Mouse (Mus musculus) intestine, embryonic 16.5 days (tissue): Measurements from ENCODE around the gene Tmem184a. TPM values are rescaled to one million over a fixed set of nuclear protein-coding genes. Genes with fewer than 3 reads are reported as not detected.

Source experiments
- ATAC-seq: fragments of 200-750 bp; cut with Nextera tagmentation; 2 replicates; pipeline ENCODE4 v1.8.0; 2017; ENCODE audit warnings: moderate TSS enrichment, moderate library complexity
- H3K27ac ChIP-seq: fragments of 300-500 bp; sonication (generic); 2 replicates; pipeline ENCODE4 v1.5.1; 2014; ENCODE audit warnings: mild to moderate bottlenecking, low read length
- H3K27me3 ChIP-seq: fragments of 300-500 bp; sonication (generic); replicated peaks from 2 replicates; pipeline ENCODE4 v1.6.1; 2014; ENCODE audit warnings: low read length, control low read depth, mixed read lengths; ENCODE audit not compliant: control insufficient read depth, insufficient read depth
- H3K36me3 ChIP-seq: fragments of 300-500 bp; sonication (generic); 2 replicates; pipeline ENCODE4 v1.6.1; 2014; ENCODE audit warnings: low read length, control low read depth; ENCODE audit not compliant: control insufficient read depth, insufficient read depth
- H3K4me1 ChIP-seq: fragments of 300-500 bp; sonication (generic); 2 replicates; pipeline ENCODE4 v1.6.1; 2014; ENCODE audit warnings: low read length, control low read depth, mixed read lengths; ENCODE audit not compliant: control insufficient read depth, insufficient read depth
- H3K4me2 ChIP-seq: fragments of 300-500 bp; sonication (generic); 2 replicates; pipeline ENCODE4 v1.6.1; 2014; ENCODE audit warnings: low read depth, low read length, control low read depth
- H3K4me3 ChIP-seq: fragments of 300-500 bp; sonication (generic); 2 replicates; pipeline ENCODE4 v1.5.1; 2014; ENCODE audit warnings: mild to moderate bottlenecking, low read length
- H3K9ac ChIP-seq: fragments of 300-500 bp; sonication (generic); 2 replicates; pipeline ENCODE4 v1.6.1; 2014; ENCODE audit warnings: low read depth, low read length
- H3K9me3 ChIP-seq: fragments of 300-500 bp; sonication (generic); 2 replicates; pipeline ENCODE4 v1.6.1; 2016; ENCODE audit warnings: low read length, control low read depth; ENCODE audit not compliant: control insufficient read depth
- WGBS: fragments of 180-500 bp; shearing (Covaris S2); extraction: QIAGEN DNeasy Blood & Tissue Kit; methylation state at CpG from one replicate; pipeline ENCODE4 v1.1.7; 2014; 5-methylcytosine and 5-hydroxymethylcytosine counted together
- polyA plus RNA-seq: library from polyadenylated mRNA; unstranded; fragments of >200 nt; fragmentation: Nextera tagmentation; extraction: Ambion mirVana; gene quantifications from 2 replicates; pipeline ENCODE4 v1.2.1, GENCODE M21; 2015

Tmem184a gene
- polyA plus RNA-seq, 1 experiment from 2014 or later = 120 TPM

DNA sequence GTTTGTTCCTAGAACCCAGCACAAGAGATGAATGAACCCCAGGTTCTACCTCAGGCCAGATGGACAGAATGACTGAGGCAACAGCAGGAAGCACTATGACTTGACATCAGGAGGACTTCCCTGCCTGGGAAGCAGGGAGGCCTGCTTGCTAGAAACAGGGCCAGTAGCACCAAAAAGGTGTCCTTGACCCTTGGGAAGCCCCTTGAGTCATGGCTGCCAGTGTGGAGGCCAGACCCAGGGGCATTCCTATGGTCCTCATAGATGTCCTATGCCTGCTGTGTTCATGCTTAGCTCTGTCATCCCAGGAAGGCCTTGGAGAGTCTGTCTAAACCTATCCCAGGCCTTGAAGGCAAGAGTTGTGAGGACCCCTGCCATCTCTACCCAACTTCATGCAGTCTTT lies 3.3 kb downstream of the Tmem184a start:
- no peaks in the 10 kb centered on the region for H3K9me3 ChIP-seq
- no peak overlapping the region for H3K4me3 ChIP-seq
- no peak overlapping the region for H3K9ac ChIP-seq
- H3K4me2 ChIP-seq = no peak overlapping the region
- no peaks in the 10 kb centered on the region for H3K27me3 ChIP-seq
- no peaks in the 10 kb centered on the region for H3K36me3 ChIP-seq
- peaks cover 29% of the 10 kb centered on the region for H3K4me1 ChIP-seq
- no peak for ATAC-seq
- no peak overlapping the region for H3K27ac ChIP-seq

DNA sequence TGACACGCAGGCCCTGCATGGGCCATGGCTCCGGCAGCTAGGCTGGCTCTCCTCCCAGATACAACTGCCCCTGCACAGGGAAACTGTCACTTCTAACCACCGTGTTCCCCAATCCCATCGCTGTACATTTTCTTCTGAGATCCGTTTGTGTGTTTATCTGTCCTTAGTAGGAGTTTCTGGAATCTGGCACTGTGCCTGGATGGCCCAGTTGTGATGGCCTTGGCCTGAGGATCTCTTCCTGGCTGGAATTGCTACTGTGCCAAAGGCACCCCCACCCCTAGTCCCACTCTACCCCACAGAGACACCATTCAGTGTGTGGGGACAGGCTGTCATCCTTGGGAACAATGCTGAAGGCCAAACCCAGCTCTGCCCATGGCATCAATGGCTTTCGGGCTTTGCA lies 3.8 kb downstream of the Tmem184a start:
- WGBS = 55% methylated on average over 6 of the region's 6 CpGs
- Histone ChIP-seq H3K27ac (no peak overlapping the region), H3K4me3 (no peak overlapping the region), H3K9me3 (no peaks in the 10 kb centered on the region), H3K27me3 (no peaks in the 10 kb centered on the region), H3K9ac (no peak overlapping the region), H3K4me2 (no peak overlapping the region), H3K4me1 (peaks cover 24% of the 10 kb centered on the region), H3K36me3 (no peaks in the 10 kb centered on the region)
- ATAC-seq = no peak

DNA sequence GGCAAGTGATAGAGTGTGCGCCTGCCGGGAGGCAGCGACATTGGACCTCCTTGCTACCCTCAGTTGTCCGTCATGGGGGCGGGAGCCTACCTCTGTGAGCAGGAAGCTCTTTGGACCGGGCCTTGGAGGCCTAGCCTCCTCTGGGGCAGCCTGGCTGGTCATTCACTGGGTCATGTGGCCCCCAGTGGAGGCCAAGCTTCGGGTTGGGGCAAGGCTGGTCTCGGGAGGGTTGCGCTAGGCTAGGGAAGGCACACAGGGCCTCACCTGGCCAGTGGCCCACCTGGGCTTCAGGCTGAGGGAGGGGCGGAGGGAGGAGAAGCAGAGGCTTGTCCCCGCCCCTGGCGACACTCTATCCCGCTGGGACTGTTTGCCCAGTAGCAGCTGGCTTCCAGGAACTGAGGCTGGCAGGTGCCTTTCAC lies 5.7 kb downstream of the Tmem184a start:
- peak overlapping the region; percentile 46 for H3K4me3 ChIP-seq
- peak overlapping the region; percentile 86 for H3K27ac ChIP-seq
- H3K9me3 ChIP-seq = no peaks in the 10 kb centered on the region
- H3K4me2 ChIP-seq = peak overlapping the region; percentile 44
- peak overlapping the region; percentile 66 for H3K9ac ChIP-seq
- 4% methylated on average over 13 of the region's 13 CpGs for WGBS
- H3K4me1 ChIP-seq = peaks cover 19% of the 10 kb centered on the region
- H3K27me3 ChIP-seq = no peaks in the 10 kb centered on the region
- H3K36me3 ChIP-seq = peaks cover 3% of the 10 kb centered on the region; the same call in 1 of the 2 replicates
- ATAC-seq = peak; percentile 72

DNA sequence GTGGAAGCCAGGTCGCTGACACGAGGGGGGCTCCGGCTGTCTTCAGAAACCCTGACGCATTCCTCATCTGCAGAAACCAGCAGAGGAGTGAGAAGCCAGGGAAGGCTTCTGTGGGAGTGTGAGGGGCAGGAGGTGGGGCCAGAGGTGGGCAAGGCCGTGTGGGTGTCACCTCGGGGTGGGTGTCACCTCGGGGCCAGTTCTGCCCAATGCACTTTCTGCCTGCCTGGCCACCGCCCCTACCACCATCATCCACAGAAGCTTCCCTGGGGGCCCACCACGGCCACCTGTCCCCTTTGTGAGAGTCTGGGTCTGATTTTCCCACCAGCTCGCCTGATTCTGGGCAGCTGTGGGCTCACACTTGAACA lies 6.6 kb downstream of the Tmem184a start:
- Histone ChIP-seq H3K36me3 (peaks cover 3% of the 10 kb centered on the region; the same call in 1 of the 2 replicates), H3K4me2 (peak overlapping the region; percentile 44), H3K9ac (peak overlapping the region; percentile 66), H3K4me1 (peaks cover 19% of the 10 kb centered on the region), H3K4me3 (peak overlapping the region; percentile 46), H3K27ac (peak overlapping the region; percentile 86), H3K27me3 (no peaks in the 10 kb centered on the region), H3K9me3 (no peaks in the 10 kb centered on the region)
- peak; percentile 41 for ATAC-seq
- 28% methylated on average over 10 of the region's 10 CpGs for WGBS

DNA sequence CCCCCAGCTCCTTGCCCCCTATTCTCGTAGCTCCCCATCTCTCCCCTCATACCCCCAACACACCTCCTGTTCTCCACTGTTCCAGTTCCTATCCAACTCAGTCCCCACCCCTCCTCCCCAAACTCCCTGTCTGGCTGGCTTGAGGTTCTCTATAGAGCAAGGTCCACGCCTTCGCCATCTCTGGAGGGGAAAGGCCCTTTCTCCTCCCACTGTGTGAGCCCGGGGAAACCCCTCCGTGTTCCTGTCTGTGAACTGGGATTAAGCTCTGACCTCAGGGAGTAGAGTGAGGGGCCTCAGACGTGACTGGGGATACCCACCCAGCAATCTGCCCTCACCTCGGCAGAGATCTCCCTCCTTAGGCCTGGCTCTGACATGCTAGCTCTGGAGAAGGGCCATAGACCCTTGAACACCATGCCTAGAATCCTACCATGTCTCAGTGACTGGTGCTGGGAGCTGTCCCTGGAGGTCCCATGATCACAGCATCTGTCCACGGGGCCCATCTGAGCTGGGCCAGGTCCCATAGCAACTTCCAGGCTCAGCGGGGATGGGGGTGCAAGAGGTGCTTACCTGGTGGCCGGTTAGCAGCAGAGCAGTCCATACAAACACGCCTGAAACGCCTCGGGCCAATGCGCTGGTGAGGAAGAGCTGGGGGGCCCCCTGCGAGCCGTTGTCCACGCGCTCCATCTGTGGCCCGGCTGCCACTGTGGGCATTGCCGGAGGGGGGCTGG lies 7.2 kb downstream of the Tmem184a start:
- no peaks in the 10 kb centered on the region for H3K27me3 ChIP-seq
- H3K9me3 ChIP-seq = no peaks in the 10 kb centered on the region
- H3K9ac ChIP-seq = peak overlapping the region; percentile 66
- peak; percentile 3 for ATAC-seq
- peak overlapping the region; percentile 86 for H3K27ac ChIP-seq
- H3K4me1 ChIP-seq = peaks cover 19% of the 10 kb centered on the region
- peak overlapping the region; percentile 44 for H3K4me2 ChIP-seq
- peak overlapping the region; percentile 46 for H3K4me3 ChIP-seq
- H3K36me3 ChIP-seq = peaks cover 5% of the 10 kb centered on the region; the same call in 1 of the 2 replicates
- WGBS = 60% methylated on average over 20 of the region's 20 CpGs

DNA sequence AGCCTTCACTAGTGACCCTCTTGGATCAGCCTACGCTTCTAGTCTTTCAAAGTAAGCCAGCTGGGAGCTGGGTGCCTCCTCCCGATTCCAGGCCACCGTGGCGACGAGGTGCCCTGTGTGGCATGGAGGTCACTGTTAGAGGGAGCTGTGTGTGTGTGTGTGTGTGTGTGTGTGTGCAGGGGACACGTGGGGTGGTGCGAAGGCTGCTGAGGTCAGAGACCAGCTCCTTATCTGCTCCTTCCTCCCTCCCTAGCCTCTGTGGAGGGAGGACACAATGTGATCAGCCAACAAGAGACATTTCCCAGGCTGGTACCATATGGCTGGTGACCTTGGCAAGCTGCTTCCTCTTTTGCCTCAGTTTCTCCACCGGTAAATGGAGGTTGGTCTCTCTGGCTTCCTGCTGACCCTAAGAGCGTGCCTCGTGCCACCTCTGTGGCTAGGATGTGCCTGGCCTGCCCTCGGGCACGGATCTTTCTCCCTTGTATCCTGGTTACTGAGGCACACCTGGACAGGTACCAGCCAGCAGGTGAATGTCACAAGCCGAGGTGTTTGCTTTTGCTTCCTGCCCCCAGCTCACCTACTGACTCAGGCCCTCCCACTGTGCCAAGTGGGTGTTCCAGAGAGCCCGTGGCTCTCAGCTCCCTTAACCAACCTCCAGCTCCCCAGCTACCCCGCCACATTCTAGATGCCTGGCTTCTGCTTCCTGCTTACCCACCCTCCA lies 7.9 kb downstream of the Tmem184a start:
- Histone ChIP-seq H3K9ac (0 out of 2 replicates have a peak overlapping the region, but pooled peaks have one; percentile 26), H3K4me3 (no peak overlapping the region; the same call in 1 of the 2 replicates), H3K4me1 (peaks cover 19% of the 10 kb centered on the region), H3K9me3 (no peaks in the 10 kb centered on the region), H3K27me3 (no peaks in the 10 kb centered on the region), H3K36me3 (peaks cover 8% of the 10 kb centered on the region), H3K27ac (peak overlapping the region; percentile 58; the same call in 1 of the 2 replicates), H3K4me2 (0 out of 2 replicates have a peak overlapping the region, but pooled peaks have one; percentile 7)
- 75% methylated on average over 15 of the region's 15 CpGs for WGBS
- peak; percentile 27; the same call in 1 of the 2 replicates for ATAC-seq

DNA sequence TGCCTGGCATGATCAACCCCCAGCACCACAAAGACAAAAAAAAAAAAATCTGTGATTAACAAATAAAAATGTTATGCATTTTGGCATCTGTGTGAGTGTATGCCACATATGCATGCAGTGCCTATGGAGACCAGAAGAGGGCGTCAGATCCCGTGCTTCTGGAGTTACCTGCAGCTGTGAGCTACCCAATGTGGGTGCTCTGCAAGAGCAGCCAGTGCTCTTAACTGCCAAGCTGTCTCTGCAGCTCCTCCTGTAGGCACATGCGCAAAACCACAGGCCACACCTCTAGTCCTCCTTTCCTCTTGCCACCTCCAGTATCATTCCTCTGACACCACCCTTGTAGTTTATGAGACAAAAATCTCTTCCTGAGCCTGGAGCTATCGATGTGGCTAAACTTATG lies 10.3 kb downstream of the Tmem184a start:
- ATAC-seq = no peak
- Histone ChIP-seq H3K9ac (no peak overlapping the region), H3K4me1 (peaks cover 15% of the 10 kb centered on the region), H3K27ac (no peak overlapping the region), H3K27me3 (no peaks in the 10 kb centered on the region), H3K9me3 (no peaks in the 10 kb centered on the region), H3K4me2 (no peak overlapping the region), H3K4me3 (no peak overlapping the region), H3K36me3 (peaks cover 11% of the 10 kb centered on the region)
- 52% methylated on average over 4 of the region's 4 CpGs for WGBS

DNA sequence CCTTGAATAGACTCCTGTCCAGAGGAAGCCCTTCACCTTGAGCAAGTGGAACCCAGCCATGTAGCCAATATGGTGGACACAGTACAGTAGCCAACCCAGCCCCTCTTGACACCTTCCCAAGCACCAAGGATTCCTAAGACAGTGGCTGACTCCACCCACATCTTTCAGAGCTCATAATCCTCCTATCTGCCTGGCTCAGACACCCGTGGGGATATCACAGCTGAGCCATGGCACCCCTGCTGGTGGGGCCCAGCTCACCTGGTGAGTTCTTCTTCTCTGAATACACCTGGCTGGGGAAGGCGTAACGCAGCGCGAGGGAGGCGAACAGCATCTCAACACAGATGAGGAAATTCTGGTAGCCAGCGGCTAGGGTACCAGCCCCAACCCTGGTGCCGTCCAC lies 13.8 kb downstream of the Tmem184a start:
- no peaks in the 10 kb centered on the region for H3K9me3 ChIP-seq
- H3K27me3 ChIP-seq = no peaks in the 10 kb centered on the region
- no peak overlapping the region; the same call in 1 of the 2 replicates for H3K27ac ChIP-seq
- H3K9ac ChIP-seq = no peak overlapping the region
- no peak overlapping the region for H3K4me2 ChIP-seq
- H3K4me3 ChIP-seq = no peak overlapping the region
- ATAC-seq = no peak
- peaks cover 15% of the 10 kb centered on the region for H3K4me1 ChIP-seq
- H3K36me3 ChIP-seq = peaks cover 17% of the 10 kb centered on the region
- 91% methylated on average over 8 of the region's 8 CpGs for WGBS

DNA sequence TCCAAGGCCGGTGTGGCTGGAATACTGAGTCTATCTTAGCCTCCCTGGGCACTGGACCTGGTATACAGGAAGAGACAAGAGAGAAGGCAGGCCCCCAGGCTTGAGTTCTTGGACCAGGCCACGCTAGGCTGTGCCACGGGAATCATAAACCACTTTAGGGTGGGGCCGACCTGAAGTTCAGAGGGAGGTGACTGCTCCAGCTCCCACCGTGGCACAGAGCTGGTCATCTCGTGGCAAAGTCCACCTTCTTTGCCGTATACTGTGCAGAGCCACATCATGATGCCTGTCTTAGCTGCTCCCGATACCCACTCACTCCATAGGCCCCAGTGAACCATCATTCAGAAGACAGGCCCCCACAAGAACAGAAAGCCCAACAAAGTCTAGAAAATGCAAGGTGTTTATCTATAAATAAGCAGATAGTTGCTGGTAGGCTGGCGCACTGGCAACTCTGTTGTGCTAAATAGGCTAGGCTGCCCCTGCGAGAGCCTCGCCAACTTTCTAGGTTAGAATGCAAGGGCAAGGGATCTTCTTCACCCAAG lies 15.1 kb downstream of the Tmem184a start:
- H3K4me2 ChIP-seq = no peak overlapping the region
- peak overlapping the region; percentile 84 for H3K27ac ChIP-seq
- ATAC-seq = peak; percentile 72
- H3K27me3 ChIP-seq = no peaks in the 10 kb centered on the region
- H3K9ac ChIP-seq = 0 out of 2 replicates have a peak overlapping the region, but pooled peaks have one; percentile 11
- H3K4me1 ChIP-seq = peaks cover 15% of the 10 kb centered on the region
- peaks cover 23% of the 10 kb centered on the region for H3K36me3 ChIP-seq
- no peaks in the 10 kb centered on the region for H3K9me3 ChIP-seq
- WGBS = 73% methylated on average over 11 of the region's 11 CpGs
- no peak overlapping the region for H3K4me3 ChIP-seq
